Mouse (Mus musculus) MEL (cell line): ENCODE data around the gene Elp5. TPM values are rescaled to one million over a fixed set of nuclear protein-coding genes. Genes with fewer than 3 reads are reported as not detected.

Experiments
- DNase-seq: peaks from one replicate; pipeline ENCODE4 v3.0.0; 2011; ENCODE audit warnings: low read depth, low spot score
- H3K27ac ChIP-seq: 2 replicates; pipeline ENCODE4 v1.5.1; 2012; ENCODE audit warnings: low read depth, mild to moderate bottlenecking, control low read depth, low read length, moderate library complexity; ENCODE audit not compliant: control insufficient read depth
- H3K27me3 ChIP-seq, 2 experiments: fragments of 150-350 bp in 1 of 2; sonication (generic) in 1 of 2; 2 replicates each; pipeline ENCODE4 v1.6.1; 2012; ENCODE audit warnings: low read length in 2 of 2, mild to moderate bottlenecking in 2 of 2, improper control_type of control experiment in 1 of 2, moderate library complexity in 1 of 2; ENCODE audit not compliant: insufficient read depth in 2 of 2, control insufficient read depth in 1 of 2
- H3K36me3 ChIP-seq, 2 experiments: 2 replicates each; pipeline ENCODE4 v1.6.1; 2012 to 2014; ENCODE audit warnings: low read length in 2 of 2, improper control_type of control experiment in 1 of 2, inconsistent platforms in 1 of 2, mild to moderate bottlenecking in 1 of 2; ENCODE audit not compliant: insufficient read depth in 2 of 2, control insufficient read depth in 1 of 2
- H3K4me1 ChIP-seq, 2 experiments: fragments of 150-350 bp in 1 of 2; sonication (generic) in 1 of 2; 2 replicates each; pipeline ENCODE4 v1.6.1; 2012; ENCODE audit warnings: low read length in 2 of 2, improper control_type of control experiment in 1 of 2, mild to moderate bottlenecking in 1 of 2; ENCODE audit not compliant: insufficient read depth in 2 of 2, control insufficient read depth in 1 of 2
- H3K4me3 ChIP-seq, 2 experiments: fragments of 150-350 bp in 1 of 2; sonication (generic) in 1 of 2; 2 replicates each; pipeline ENCODE4 v1.5.1; 2012; ENCODE audit warnings: low read depth in 2 of 2, low read length in 2 of 2, mild to moderate bottlenecking in 2 of 2, moderate library complexity in 2 of 2, control low read depth in 1 of 2, improper control_type of control experiment in 1 of 2; ENCODE audit not compliant: control insufficient read depth in 1 of 2, insufficient read depth in 1 of 2
- H3K79me2 ChIP-seq: 2 replicates; pipeline ENCODE4 v1.6.1; 2012; ENCODE audit warnings: mild to moderate bottlenecking, low read length, moderate library complexity; ENCODE audit not compliant: control insufficient read depth, poor library complexity, insufficient read depth
- H3K9ac ChIP-seq: 2 replicates; pipeline ENCODE4 v1.6.1; 2012; ENCODE audit warnings: low read depth, mild to moderate bottlenecking, control low read depth, low read length, moderate library complexity; ENCODE audit not compliant: control insufficient read depth, poor library complexity, severe bottlenecking
- H3K9me3 ChIP-seq: fragments of 150-350 bp; sonication (generic); replicated peaks from 2 replicates; pipeline ENCODE4 v1.6.1; 2012; ENCODE audit warnings: mild to moderate bottlenecking, low read length, improper control_type of control experiment, moderate library complexity; ENCODE audit not compliant: insufficient read depth
- BHLHE40 ChIP-seq: IDR thresholded peaks from 2 replicates; pipeline ENCODE4 v1.6.1; 2012; ENCODE audit warnings: low read depth, mild to moderate bottlenecking, inconsistent platforms, low read length, improper control_type of control experiment, borderline replicate concordance
- CHD1 ChIP-seq: IDR thresholded peaks from 2 replicates; pipeline ENCODE4 v1.6.1; 2012; ENCODE audit warnings: low read depth, mild to moderate bottlenecking, inconsistent platforms, low read length, improper control_type of control experiment
- CHD2 ChIP-seq: IDR thresholded peaks from 2 replicates; pipeline ENCODE4 v1.6.1; 2011; ENCODE audit warnings: low read length, improper control_type of control experiment
- CTCF ChIP-seq, 3 experiments: IDR thresholded peaks in 2 of 3; conservative IDR thresholded peaks in 1 of 3; 2 replicates each; pipeline ENCODE4 v1.5.1; 2011 to 2012; ENCODE audit warnings: low read length in 3 of 3, low read depth in 2 of 3, mild to moderate bottlenecking in 2 of 3, improper control_type of control experiment in 1 of 3, inconsistent platforms in 1 of 3, mixed read lengths in 1 of 3, moderate library complexity in 1 of 3; ENCODE audit not compliant: control insufficient read depth in 1 of 3, insufficient read depth in 1 of 3, poor library complexity in 1 of 3, severe bottlenecking in 1 of 3
- EP300 ChIP-seq, 2 experiments: IDR thresholded peaks; 2 replicates each; pipeline ENCODE4 v1.6.1; 2011; ENCODE audit warnings: improper control_type of control experiment in 2 of 2, low read length in 2 of 2, low read depth in 1 of 2, mild to moderate bottlenecking in 1 of 2
- HCFC1 ChIP-seq: IDR thresholded peaks from 2 replicates; pipeline ENCODE4 v1.6.1; 2012; ENCODE audit warnings: low read depth, mild to moderate bottlenecking, inconsistent platforms, low read length, improper control_type of control experiment, moderate library complexity
- MAX ChIP-seq: IDR thresholded peaks from 2 replicates; pipeline ENCODE4 v1.6.1; 2011; ENCODE audit warnings: low read length, improper control_type of control experiment
- MEF2A ChIP-seq: IDR thresholded peaks from 2 replicates; pipeline ENCODE4 v1.6.1; 2014; ENCODE audit warnings: low read depth, mild to moderate bottlenecking, inconsistent platforms, low read length, improper control_type of control experiment; ENCODE audit not compliant: poor library complexity, insufficient replicate concordance, severe bottlenecking; ENCODE audit errors: extremely low read depth
- MXI1 ChIP-seq: IDR thresholded peaks from 2 replicates; pipeline ENCODE4 v1.6.1; 2011; ENCODE audit warnings: mild to moderate bottlenecking, low read depth, low read length, improper control_type of control experiment
- MYC ChIP-seq: IDR thresholded peaks from 2 replicates; pipeline ENCODE4 v1.6.1; 2011; ENCODE audit warnings: low read depth, mild to moderate bottlenecking, low read length, improper control_type of control experiment, moderate library complexity
- POLR2AphosphoS5 ChIP-seq: IDR thresholded peaks from 2 replicates; pipeline ENCODE4 v1.6.1; 2012; ENCODE audit warnings: low read depth, borderline replicate concordance, mild to moderate bottlenecking, inconsistent platforms, low read length, moderate library complexity, mixed read lengths
- SMC3 ChIP-seq: IDR thresholded peaks from 2 replicates; pipeline ENCODE4 v1.6.1; 2011; ENCODE audit warnings: low read depth, low read length, improper control_type of control experiment
- TAL1 ChIP-seq: IDR thresholded peaks from 2 replicates; pipeline ENCODE4 v1.6.1; 2012; ENCODE audit warnings: mild to moderate bottlenecking, inconsistent platforms, low read length, moderate library complexity, mixed read lengths
- USF1 ChIP-seq: IDR thresholded peaks from 2 replicates; pipeline ENCODE4 v1.6.1; 2014; ENCODE audit warnings: low read depth, mild to moderate bottlenecking, inconsistent platforms, low read length, improper control_type of control experiment, moderate library complexity
- USF2 ChIP-seq, 2 experiments: IDR thresholded peaks; 2 replicates each; pipeline ENCODE4 v1.6.1; 2011 to 2012; ENCODE audit warnings: improper control_type of control experiment in 2 of 2, low read length in 2 of 2, borderline replicate concordance in 1 of 2, inconsistent platforms in 1 of 2, low read depth in 1 of 2, mild to moderate bottlenecking in 1 of 2; ENCODE audit not compliant: insufficient read depth in 1 of 2
- polyA plus RNA-seq, 2 experiments: library from polyadenylated mRNA; stranded (reverse) in 1 of 2; unstranded in 1 of 2; fragments of >175 nt in 1 of 2; fragments of >200 nt in 1 of 2; gene quantifications; 2 replicates each; pipeline versions ENCODE4 v1.2.1 to v1.2.4; 2012; ENCODE audit warnings: low replicate concordance in 2 of 2, low read depth in 1 of 2; ENCODE audit not compliant: insufficient read length in 2 of 2, insufficient read depth in 1 of 2, missing spikeins in 1 of 2
- total RNA-seq: library from RNA; depleted of rRNA; stranded (reverse); fragments of 300-350 nt; gene quantifications from 2 replicates; pipeline ENCODE4 v1.2.3, GENCODE M21; 2012

Elp5 gene
- total and polyA plus RNA-seq, 3 experiments, result 189 to 222 TPM; not detected in 1

DNA sequence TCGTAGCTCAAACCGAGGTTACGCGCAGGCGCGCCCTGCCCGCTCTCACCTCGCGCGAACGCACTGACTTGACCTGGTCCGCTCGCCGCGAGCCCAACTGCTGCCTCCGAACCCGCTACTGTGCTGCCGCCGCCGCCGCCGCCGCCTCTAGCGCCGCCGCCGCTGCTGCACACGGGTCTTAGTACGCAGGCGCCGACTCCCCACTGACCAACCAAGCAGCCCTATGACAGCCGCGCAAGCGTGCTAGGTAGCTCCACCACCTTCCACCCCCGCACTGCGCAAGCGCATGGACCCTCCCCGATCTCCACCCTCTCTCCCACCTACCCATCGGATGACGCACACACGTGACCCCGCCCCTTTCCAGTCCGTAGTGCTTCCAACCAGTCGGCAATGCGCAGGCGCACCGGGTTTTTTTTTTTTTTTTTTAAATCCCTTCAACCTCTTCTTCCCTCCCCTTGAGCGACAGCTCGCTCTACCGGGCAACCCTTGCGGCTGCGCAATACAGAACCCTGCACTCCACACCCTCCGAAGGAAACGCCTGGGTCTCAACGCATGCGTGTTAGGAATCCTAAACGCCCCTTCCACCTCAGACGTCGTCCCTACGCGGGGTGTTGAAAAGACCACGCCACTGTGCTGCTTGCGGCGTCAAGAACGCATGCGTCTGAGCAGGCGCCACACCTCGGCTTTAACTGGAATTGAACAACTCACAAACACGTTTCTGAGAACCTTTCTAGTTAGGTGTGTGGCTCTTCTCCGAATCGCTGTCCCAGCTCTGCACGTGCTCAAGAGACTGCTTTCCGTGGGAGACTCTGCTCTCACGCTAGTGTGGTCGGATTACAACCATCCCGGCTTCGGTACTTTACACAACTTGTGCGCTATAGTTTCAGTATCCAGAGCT is 61.0 kb downstream of the Elp5 start, which contains the start of gene Eif5a (continued):
- TF ChIP-seq POLR2AphosphoS5, result peak; percentile 88; the same call in 1 of the 2 replicates
- TF ChIP-seq TAL1, result no peak
- TF ChIP-seq MYC, result peak; percentile 100
- TF ChIP-seq MEF2A, result no peak

DNA sequence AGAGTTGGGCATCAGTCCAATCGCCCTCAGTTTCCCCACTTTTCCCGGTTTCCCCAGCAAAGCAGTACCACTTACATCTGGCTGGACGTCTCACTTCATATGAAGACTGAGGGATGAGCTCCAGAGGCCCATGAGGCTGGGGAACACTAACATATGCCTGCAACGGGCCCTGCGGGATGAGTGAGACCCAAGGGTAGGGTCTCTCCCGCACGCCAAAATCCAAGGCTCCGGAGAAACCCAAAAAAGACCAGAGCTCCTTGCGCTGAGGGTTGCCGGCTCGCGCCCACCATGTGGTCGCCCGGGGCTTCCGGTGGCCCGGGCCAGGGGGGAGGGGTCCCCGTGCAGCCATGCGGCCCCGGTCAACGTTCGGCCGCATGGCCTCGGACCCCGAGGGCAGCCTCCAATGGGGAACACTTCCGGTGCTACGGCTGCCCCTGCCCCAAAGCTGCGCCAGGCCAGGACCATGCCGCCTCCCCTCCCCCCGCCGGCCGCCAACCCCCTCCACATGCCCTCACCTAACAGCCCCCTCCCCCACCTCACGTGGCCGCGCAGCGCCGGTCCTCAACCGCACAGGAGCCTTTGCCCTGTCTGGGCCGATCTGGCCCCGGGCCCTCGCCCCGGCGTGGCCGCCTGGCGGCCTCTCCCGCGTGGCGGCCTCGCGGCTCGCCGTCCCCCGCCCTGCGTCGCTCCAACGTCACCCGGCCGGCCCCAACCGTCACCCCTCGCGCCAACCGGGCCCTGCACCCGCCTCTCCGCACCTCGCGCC is 61.9 kb downstream of the Elp5 start:
- peak; percentile 56 for DNase-seq
- H3K9ac ChIP-seq, result peak overlapping the region; percentile 83
- peak overlapping the region; percentile 80 for H3K27ac ChIP-seq
- H3K9me3 ChIP-seq, result no peaks in the 10 kb centered on the region
- H3K27me3 ChIP-seq, result no peaks in the 10 kb centered on the region
- peaks cover 48% of the 10 kb centered on the region for H3K79me2 ChIP-seq
- H3K4me3 ChIP-seq, result peak overlapping the region; percentile 73 to 96
- peaks cover 13 to 43% of the 10 kb centered on the region in 2 experiments for H3K4me1 ChIP-seq
- peak; percentile 49; the same call in 1 of the 2 replicates for TF ChIP-seq USF1
- TF ChIP-seq MYC, result peak; percentile 87
- peak; percentile 77 for TF ChIP-seq MXI1
- TF ChIP-seq USF2 (IDR thresholded peaks at IDR 0.05; ENCODE audit: borderline replicate concordance in 1 of 2, insufficient read depth in 1 of 2, low read depth in 1 of 2, low read length in 2 of 2), result no peak
- no peak for TF ChIP-seq CHD1
- TF ChIP-seq EP300 (IDR thresholded peaks at IDR 0.05; ENCODE audit: low read depth in 1 of 2, low read length in 2 of 2), result peak in 1 of 2 experiments; percentile 5; a peak in 1 of 4 replicates
- peak; percentile 9; the same call in 1 of the 2 replicates for TF ChIP-seq POLR2AphosphoS5
- TF ChIP-seq MAX, result peak; percentile 87
- peak; percentile 48; the same call in 1 of the 2 replicates for TF ChIP-seq CHD2
- no peak for TF ChIP-seq HCFC1
- TF ChIP-seq BHLHE40, result peak; percentile 61
- no peak for TF ChIP-seq TAL1
- peak; percentile 9; the same call in 1 of the 2 replicates for TF ChIP-seq SMC3
- no peak for TF ChIP-seq CTCF (IDR thresholded peaks at IDR 0.05 in 2 of 3, conservative IDR thresholded peaks at IDR 0.05 in 1 of 3; ENCODE audit: control insufficient read depth in 1 of 3, insufficient read depth in 1 of 3, low read depth in 2 of 3, low read length in 3 of 3, poor library complexity in 1 of 3, severe bottlenecking in 1 of 3)
- H3K36me3 ChIP-seq, result peaks cover 22 to 54% of the 10 kb centered on the region in 2 experiments
